Mouse (Mus musculus) megakaryocyte, embryonic 14.5 days (primary cell): Measurements from ENCODE around the gene Klk1b24.

Source experiments
- FLI1 ChIP-seq: IDR thresholded peaks from 2 replicates; pipeline ENCODE4 v1.6.1; 2012; ENCODE audit warnings: low read length, inconsistent platforms, mixed read lengths
- GATA1 ChIP-seq: IDR thresholded peaks from 3 replicates; pipeline ENCODE4 v1.6.1; 2012; ENCODE audit warnings: mixed read lengths, low read length, inconsistent platforms, borderline replicate concordance

DNA sequence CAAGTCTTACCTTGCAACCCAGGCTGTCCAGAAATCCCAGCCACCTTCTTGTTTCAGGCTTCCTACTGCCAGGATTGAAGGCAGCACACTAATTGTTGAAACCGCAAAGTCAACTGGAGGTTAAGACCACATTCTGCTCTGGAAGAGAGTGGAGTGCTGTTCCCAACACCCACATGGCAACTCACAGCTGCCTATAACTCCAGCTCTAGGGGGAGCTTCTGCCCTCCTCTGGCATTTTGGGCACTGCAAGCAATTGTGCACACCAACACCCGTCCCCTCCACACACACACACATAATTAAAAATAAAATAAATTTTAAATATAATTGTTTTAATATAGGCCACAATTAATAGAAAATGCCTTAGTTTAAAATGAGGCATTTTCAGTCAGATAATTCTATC is 53.1 kb downstream of the Klk1b24 start:
- TF ChIP-seq GATA1, result no peak
- no peak for TF ChIP-seq FLI1
